Mouse (Mus musculus) induced T-regulatory cell, adult 2 months (primary cell): ENCODE data around the gene Tent2.
"Not testable (repeated sequence)": the region's sequence is repeated elsewhere in the genome, so short reads cannot be mapped to it uniquely, and the experiment has no call there.

Experiments used
- DNase-seq: peaks from one replicate; pipeline ENCODE4 v3.0.0-alpha.2; 2012; ENCODE audit warnings: low read depth

Tent2 gene

DNA sequence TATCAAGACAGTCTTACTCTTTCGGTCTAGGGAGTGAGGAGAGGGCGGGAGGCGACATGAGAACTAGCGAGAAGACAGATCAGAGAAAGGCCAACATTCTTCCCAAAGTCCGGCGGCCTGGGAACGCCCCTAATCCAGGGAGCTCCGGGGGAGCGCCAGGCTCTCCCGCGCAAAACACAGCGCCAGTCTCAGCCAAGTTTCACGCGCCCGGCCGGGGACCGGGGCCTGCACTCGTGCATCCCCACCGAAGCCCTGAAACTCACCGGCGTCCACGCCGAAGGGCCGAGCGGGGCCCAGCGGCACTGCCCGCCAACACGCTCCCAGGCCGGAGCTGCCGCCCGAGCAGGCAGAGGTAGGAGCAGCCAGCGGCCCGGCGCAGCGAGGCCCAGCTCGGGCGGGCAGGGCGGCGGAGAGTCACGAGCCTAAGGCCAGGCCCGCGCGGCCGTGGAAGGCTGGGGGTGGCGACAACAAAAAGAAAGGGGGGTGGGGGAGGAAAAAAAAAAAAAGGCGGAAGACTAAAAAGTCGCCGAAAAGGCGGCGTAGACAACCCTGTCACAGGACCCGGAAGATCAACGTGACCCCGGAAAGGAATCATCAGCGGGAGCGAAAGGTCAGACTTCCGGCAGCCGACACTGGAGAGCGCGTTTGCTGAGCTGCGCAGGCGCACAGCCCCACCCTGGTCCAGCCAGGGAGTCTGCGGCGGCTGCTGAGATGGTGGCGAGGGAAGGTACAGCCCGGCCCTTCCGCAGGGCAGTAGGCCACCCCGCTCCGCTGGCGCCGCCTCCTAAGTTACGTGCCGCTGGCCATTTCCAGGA lies at the start of gene Tent2:
Gene Tent2, minus strand, starts transcription at position 555 of the 815 bp plus-strand sequence.
- peak; percentile 97 for DNase-seq

DNA sequence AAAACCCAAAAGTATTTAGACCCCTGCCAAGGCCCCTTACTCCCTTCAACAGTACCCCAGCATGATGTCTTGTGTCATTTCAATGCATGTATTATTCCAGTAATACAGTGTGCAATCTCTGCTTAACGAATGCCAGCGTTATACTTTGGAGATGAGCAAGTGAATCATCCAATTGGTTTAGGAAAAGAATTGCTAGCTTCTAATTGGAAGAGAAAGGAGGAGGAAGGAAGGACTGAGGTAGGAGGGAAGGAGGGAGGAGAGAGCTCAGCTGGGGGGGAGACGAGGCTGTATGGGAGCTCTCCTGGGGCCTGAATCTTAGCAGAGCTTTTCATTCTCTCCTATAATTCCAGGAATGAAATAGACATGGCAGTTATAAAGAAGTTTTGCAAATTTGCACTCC lies 49.0 kb upstream of the Tent2 start:
- no peak for DNase-seq

DNA sequence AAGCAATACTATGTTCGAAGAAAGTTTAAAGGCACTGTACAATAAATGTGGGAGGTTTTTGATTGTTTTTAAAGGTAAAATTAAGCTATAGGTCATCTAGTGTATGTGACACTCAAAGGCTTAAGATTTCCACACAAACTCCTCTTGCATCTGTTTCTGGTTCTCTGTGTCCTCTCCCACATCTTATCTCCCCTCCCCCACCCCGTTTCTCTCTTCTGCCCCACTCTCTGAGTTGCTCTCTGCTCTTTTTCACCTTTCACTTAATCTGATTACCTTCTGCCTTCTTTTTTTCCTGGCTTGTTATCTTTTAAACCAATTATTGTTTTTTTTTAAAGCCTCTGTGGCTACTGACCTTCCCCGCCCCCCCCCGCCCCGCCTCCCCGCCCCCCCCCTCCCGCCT lies 47.4 kb upstream of the Tent2 start:
- no peak for DNase-seq

GRCm38 (mm10) chr13:93239134-93239533 lies 46.9 kb upstream of the Tent2 start:
- DNase-seq = no peak

GRCm38 (mm10) chr13:93237677-93238398 lies 45.7 kb upstream of the Tent2 start:
- DNase-seq = no peak

- no peak for DNase-seq
Measured at GRCm38 (mm10) chr13:93234267-93235039, 42.3 kb upstream of the Tent2 start.

DNA sequence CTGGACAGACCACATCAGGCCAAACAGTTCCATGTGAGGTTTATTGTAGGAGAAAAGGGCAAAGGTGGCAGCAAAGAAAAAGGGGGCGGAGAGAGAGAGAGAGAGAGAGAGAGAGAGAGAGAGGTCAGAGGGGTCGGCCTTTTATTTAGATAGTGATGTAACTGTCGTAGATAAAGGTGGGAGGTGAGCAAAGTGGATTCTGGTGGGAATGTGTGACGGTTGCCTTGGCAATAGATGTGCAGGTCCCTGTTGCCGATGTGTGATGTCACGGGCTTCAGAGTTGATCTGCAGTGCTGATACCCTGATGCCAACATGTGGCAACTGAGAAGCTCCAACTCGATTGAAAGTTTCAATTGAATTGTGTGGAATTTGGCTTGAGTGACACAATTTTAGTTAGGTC lies 40.1 kb upstream of the Tent2 start:
- no peak for DNase-seq

DNA sequence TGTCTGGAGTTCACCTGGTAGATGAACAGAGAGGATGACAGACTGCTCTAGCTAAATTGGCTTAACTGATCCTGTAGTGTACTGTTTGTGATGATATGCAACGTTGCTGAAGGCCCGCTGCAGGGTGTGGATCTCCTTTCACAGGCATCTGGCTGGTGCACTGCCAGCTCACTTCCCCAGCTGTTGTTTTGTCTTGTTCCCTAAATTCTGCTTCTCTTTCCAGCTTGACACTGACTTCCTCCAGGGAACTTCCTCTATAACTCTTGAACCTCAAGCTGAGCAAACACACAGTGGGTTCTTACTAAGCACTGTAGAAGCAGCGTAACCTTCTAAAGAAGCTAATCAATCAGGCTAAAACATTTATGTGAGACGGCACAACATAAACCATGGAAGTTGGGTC lies 38.8 kb upstream of the Tent2 start:
- DNase-seq = no peak

DNA sequence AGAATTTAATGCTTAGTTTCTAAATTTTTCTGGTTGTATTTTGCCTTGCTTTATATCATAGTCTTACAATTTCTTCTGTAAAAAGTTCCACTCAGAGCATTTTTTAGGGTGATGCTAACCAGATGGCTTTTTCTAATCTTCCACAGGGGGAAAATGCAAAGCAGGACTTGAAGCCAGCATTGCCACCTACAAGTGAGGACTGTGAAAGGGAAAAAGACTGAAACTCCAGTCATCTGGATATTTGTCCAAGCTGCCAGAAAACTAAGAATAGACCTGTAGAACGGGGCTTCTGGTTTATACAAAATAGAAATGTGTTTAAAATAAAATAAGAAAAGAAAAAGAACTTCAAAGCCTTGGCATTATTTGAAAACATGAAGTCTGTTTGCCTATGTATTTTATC lies 19.6 kb upstream of the Tent2 start:
- no peak for DNase-seq

GRCm38 (mm10) chr13:93192646-93193026 lies 451 bp upstream of the Tent2 start:
- DNase-seq = no peak

DNA sequence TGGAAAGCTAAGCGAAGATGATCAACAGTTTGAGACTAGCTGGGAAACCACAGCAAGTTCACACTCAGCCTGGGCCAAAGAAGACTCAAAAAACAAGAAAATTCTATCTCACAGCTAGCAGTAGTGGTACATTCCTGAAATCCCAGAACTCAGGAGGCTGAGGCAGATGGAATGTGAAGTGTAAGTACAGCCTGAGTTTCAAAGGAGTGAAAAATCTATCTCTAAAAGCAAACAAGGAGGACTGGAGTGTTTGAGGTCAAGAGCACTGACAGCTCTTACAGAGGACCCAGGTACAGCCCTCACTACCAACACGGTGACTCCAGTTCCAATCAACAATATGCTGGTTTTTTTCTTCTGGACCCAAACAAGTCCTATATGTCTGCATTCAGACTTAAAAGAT lies 2.8 kb downstream of the Tent2 start:
- DNase-seq = peak; percentile 15

- DNase-seq = no peak
Measured at GRCm38 (mm10) chr13:93188738-93189137, 3.4 kb downstream of the Tent2 start.

DNA sequence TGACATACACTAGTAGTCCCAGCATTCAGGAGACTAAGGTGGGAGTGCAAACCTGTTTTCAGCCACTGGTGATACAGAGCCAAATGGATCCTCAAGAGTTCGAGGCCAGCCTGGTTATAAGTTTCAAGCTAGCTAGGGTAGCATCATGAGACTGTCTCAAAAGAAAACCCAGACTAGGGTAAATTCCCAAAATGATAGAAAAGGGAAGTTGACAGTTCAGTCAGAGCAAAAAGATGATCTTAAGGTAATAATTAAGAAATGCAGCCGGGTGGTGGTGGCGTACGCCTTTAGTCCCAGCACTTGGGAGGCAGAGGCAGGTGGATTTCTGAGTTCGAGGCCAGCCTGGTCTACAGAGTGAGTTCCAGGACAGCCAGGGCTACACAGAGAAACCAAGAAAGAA lies 4.4 kb downstream of the Tent2 start:
- DNase-seq = not testable (repeated sequence)

DNA sequence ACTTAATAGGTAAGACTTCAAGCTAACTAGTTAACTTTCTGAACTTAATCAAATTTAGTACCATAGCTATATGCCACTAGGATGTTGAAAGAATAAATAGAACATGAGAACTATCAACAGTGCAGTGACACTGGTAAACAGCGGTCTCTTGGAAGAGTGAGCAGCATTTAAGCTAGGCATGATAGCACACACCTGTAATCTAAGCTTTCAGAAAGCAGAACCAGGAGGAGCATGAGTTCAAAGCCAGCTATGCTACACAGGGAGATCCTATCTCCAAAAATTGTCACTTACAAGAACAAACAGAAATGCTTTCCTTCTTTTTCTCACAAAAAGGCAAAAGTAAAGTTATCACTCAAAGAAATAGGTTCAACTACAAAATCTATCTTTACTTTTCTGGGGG lies 11.8 kb downstream of the Tent2 start:
- DNase-seq = no peak

DNA sequence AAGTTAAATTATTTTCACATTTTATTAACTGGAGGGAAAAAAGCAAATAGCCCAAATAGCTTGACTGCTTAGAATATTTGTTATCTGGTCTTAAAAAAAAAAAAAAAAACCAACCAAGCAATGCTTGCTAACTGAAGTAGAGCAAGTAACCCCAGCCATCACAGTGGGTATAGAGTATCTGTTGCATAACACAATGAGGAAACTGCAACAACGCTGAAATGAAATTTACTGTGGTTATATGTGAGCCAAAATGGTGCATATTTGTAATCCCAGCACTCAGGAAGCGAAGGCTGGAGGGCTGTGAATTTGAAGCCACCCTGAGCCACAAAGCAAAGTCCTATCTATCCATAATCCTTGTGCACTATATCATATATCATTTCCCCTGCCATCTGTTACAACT lies 12.7 kb downstream of the Tent2 start:
- DNase-seq = no peak

DNA sequence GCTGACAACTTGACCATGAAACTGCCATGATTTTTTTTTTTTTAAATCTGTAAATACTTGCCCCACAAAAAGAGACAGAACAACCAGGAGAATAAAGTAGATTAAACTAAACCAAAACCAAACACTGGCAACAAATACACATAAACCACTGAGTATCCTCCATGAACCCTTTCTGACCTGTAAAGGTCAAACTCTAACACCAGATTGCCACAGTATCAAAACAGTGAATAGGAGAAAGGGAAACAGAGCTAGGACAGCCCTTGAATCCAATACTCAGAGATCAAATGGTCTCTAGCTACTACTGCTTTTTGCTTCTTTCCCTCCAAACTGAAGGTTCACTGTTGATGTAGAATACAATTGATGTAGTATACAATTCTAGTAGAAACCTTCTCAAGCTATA lies 14.6 kb downstream of the Tent2 start:
- no peak for DNase-seq

- DNase-seq = no peak
Measured at GRCm38 (mm10) chr13:93163303-93163702, 28.9 kb downstream of the Tent2 start.

GRCm38 (mm10) chr13:93162456-93162855 lies 29.7 kb downstream of the Tent2 start:
- no peak for DNase-seq

GRCm38 (mm10) chr13:93158261-93158660 lies 33.9 kb downstream of the Tent2 start:
- DNase-seq = no peak

- no peak for DNase-seq
Measured at GRCm38 (mm10) chr13:93153280-93153679, 38.9 kb downstream of the Tent2 start.

DNA sequence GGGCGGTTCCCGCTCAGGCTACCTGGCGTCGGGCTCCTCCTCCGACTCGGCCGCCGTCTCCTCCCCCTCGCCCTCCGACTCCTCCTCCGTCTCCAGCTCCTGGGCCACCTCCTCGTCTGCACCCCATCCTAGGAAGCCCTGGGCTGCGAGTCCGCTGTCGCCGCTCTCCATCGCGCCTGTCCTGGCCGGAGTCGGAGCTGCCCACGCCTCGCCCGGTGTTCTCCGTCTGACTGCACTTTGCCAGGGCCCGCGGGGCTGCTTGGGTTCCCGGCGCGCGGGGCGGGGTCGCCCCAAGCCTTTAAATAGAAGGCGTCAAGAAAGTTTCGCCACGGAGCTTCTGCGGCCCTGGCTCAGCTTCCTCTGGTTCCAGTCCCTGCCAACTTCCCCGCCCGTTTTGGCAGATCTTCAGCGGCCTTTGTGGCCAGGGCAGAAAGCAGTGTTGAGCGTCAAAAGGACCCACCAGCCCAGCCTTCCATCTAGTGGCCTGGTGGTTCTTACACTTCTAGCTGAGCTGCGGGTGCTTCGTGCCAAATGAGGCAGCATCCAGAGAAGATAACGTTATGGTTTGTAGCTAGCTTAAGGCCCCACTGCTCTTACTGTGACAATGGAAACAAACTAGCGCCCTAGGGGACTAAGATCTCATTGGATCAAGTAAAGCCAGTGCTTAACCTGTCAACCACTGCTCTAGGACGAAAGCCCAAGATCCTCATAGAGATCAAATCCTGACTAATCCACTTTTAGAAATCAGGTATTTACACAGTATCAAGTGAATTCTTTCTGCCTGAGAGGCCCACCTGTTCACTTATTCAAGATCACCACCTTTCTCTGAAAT lies 47.6 kb downstream of the Tent2 start, which contains the start of gene Cmya5:
Gene Cmya5, minus strand, starts transcription at position 389 of the 832 bp plus-strand sequence.
- peak; percentile 44 for DNase-seq

- DNase-seq = no peak
Measured at GRCm38 (mm10) chr13:93143819-93144283, 48.3 kb downstream of the Tent2 start.
